Mouse (Mus musculus): Measurements from ENCODE around the gene Itch.
"Not testable (repeated sequence)": the region's sequence is repeated elsewhere in the genome, so short reads cannot be mapped to it uniquely, and the experiment has no call there.

Gene Itch

GRCm38 (mm10) chr2:155142025-155142555 is 8.8 kb downstream of the Itch start:
- no peak for DNase-seq (ENCODE audit: extremely low read depth, insufficient read length, low spot score)

GRCm38 (mm10) chr2:155149296-155149695 is 16.0 kb downstream of the Itch start:
- not testable (repeated sequence) for DNase-seq (ENCODE audit: extremely low read depth, insufficient read length, low spot score)

- DNase-seq (ENCODE audit: extremely low read depth, insufficient read length, low spot score): no peak
These were observed 74.1 kb downstream of the Itch start for GRCm38 (mm10) chr2:155207419-155207818.

- no peak for DNase-seq (ENCODE audit: extremely low read depth, insufficient read length, low spot score)
These were observed 89.8 kb downstream of the Itch start for GRCm38 (mm10) chr2:155223145-155223544.

- DNase-seq (ENCODE audit: extremely low read depth, insufficient read length, low spot score): peak; percentile 30
These were observed 91.4 kb downstream of the Itch start for GRCm38 (mm10) chr2:155224721-155225120.

GRCm38 (mm10) chr2:155235746-155236361 is 102.5 kb downstream of the Itch start:
- DNase-seq (ENCODE audit: extremely low read depth, insufficient read length, low spot score): no peak

GRCm38 (mm10) chr2:155236362-155236992 is 103.2 kb downstream of the Itch start, which contains the start of gene Dynlrb1:
TSS of gene Dynlrb1 (plus strand) at chr2:155236533.
- DNase-seq (ENCODE audit: extremely low read depth, insufficient read length, low spot score): peak; percentile 96

- DNase-seq (ENCODE audit: extremely low read depth, insufficient read length, low spot score): no peak
These were observed 104.0 kb downstream of the Itch start for GRCm38 (mm10) chr2:155237276-155237675.

- DNase-seq (ENCODE audit: extremely low read depth, insufficient read length, low spot score): no peak
These were observed 107.6 kb downstream of the Itch start for GRCm38 (mm10) chr2:155240915-155241314.

- DNase-seq (ENCODE audit: extremely low read depth, insufficient read length, low spot score): peak; percentile 78
These were observed 109.1 kb downstream of the Itch start for GRCm38 (mm10) chr2:155242296-155242855.

- DNase-seq (ENCODE audit: extremely low read depth, insufficient read length, low spot score): no peak
These were observed 112.9 kb downstream of the Itch start for GRCm38 (mm10) chr2:155246231-155246630.

- DNase-seq (ENCODE audit: extremely low read depth, insufficient read length, low spot score): no peak
These were observed 114.9 kb downstream of the Itch start for GRCm38 (mm10) chr2:155248206-155248605.

- no peak for DNase-seq (ENCODE audit: extremely low read depth, insufficient read length, low spot score)
These were observed 115.4 kb downstream of the Itch start for GRCm38 (mm10) chr2:155248718-155249117.

GRCm38 (mm10) chr2:155249588-155249987 is 116.3 kb downstream of the Itch start:
- no peak for DNase-seq (ENCODE audit: extremely low read depth, insufficient read length, low spot score)

GRCm38 (mm10) chr2:155265526-155265925 is 132.2 kb downstream of the Itch start:
- no peak for DNase-seq (ENCODE audit: extremely low read depth, insufficient read length, low spot score)

- DNase-seq (ENCODE audit: extremely low read depth, insufficient read length, low spot score): no peak
These were observed 133.6 kb downstream of the Itch start for GRCm38 (mm10) chr2:155266896-155267295.

GRCm38 (mm10) chr2:155271957-155272356 is 138.6 kb downstream of the Itch start:
- no peak for DNase-seq (ENCODE audit: extremely low read depth, insufficient read length, low spot score)

- DNase-seq (ENCODE audit: extremely low read depth, insufficient read length, low spot score): no peak
These were observed 139.3 kb downstream of the Itch start for GRCm38 (mm10) chr2:155272396-155273170.

- no peak for DNase-seq (ENCODE audit: extremely low read depth, insufficient read length, low spot score)
These were observed 140.3 kb downstream of the Itch start for GRCm38 (mm10) chr2:155273603-155274002.

GRCm38 (mm10) chr2:155276195-155276594 is 142.9 kb downstream of the Itch start, which contains the start of gene Map1lc3a:
TSS of gene Map1lc3a (plus strand) at chr2:155276297.
- DNase-seq (ENCODE audit: extremely low read depth, insufficient read length, low spot score): peak; percentile 72
